Mouse (Mus musculus) ES-Bruce4 (cell line): Measurements from ENCODE around the gene Cyp4f14.

Source experiments
- CTCF ChIP-seq: IDR thresholded peaks from one replicate; pipeline ENCODE4 v1.8.1; 2011; ENCODE audit warnings: low read depth, low read length
- POLR2A ChIP-seq: IDR thresholded peaks from one replicate; pipeline ENCODE4 v1.8.1; 2011; ENCODE audit warnings: low read length; ENCODE audit not compliant: insufficient read depth

- TF ChIP-seq CTCF, result no peak
- TF ChIP-seq POLR2A, result no peak
Measured at GRCm38 (mm10) chr17:32944402-32945035, 27.4 kb upstream of the Cyp4f14 start.
